Mouse (Mus musculus): ENCODE results near the gene Chrm4. TPM values are rescaled to one million over a fixed set of nuclear protein-coding genes. Genes with fewer than 3 reads are reported as not detected.

Chrm4 gene
- polyA plus RNA-seq, 1 experiment from 2014 or later = 0.34 TPM

DNA sequence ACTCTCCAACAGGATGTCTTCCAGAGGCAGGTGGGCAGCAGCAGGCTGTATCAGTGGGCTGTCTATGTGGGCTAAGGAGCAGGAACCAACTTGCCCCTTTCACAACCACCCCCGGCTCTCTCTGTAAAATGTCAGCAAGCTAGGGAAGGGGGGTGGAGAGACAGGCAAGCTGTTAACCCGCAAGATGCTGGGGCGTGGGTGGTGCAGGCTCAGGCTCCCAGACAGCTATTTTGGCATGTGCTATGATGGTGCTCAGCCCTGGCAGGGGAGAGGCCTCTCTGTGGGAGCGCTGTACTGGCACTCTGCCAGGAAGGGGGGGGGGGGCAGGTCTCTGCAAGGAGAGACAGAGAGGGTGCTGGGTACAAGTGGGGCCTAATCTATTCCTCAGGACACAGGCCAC, 30.0 kb downstream of the Chrm4 start:
- no peak overlapping the region for H3K9ac ChIP-seq (replicated peaks; ENCODE audit: low read length)

DNA sequence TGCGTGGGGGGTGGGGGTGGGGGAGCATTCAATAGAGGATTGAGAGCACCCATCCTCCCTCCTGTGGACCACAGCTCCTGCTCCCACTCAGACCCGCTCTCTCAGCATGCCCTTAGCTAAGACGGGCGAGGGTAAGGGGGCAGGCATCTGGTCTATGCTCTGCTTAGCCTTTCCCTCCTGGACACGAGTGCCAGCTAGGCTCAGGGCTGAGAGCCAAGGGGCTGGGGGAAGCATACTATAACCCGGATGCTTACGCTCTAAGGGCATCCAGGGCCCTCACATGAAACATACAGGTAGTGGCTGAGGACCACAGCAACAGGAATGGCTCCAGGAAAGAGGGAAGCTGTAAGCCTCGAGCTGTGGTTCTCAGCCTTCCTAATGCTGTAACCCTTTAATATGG, 31.0 kb downstream of the Chrm4 start:
- Histone ChIP-seq H3K4me3 (ENCODE audit: low read depth, low read length) (no peak overlapping the region), H3K4me1 (ENCODE audit: control insufficient read depth, insufficient read depth, low read length) (peaks cover 4% of the 10 kb centered on the region), H3K4me2 (ENCODE audit: low read depth, low read length) (no peak overlapping the region), H3K9me3 (replicated peaks; ENCODE audit: control insufficient read depth, low read length) (no peaks in the 10 kb centered on the region), H3K9ac (replicated peaks; ENCODE audit: low read length) (no peak overlapping the region), H3K36me3 (replicated peaks; ENCODE audit: control insufficient read depth, insufficient read depth, low read depth, low read length) (no peaks in the 10 kb centered on the region), H3K27me3 (ENCODE audit: control insufficient read depth, insufficient read depth, low read length) (no peaks in the 10 kb centered on the region), H3K27ac (replicated peaks; ENCODE audit: low read depth, low read length) (no peak overlapping the region)
- DNase-seq (ENCODE audit: low spot score) = no peak
- 84% methylated on average over 8 of the region's 8 CpGs for WGBS
- ATAC-seq (replicated peaks; ENCODE audit: insufficient number of reproducible peaks, low FRiP score, low TSS enrichment, low read depth) = no peak

More for the DNA sequence above, 30.0 kb downstream of the Chrm4 start:
- Histone ChIP-seq H3K36me3 (replicated peaks; ENCODE audit: control insufficient read depth, insufficient read depth, low read depth, low read length) (no peaks in the 10 kb centered on the region), H3K9me3 (replicated peaks; ENCODE audit: control insufficient read depth, low read length) (no peaks in the 10 kb centered on the region), H3K4me1 (ENCODE audit: control insufficient read depth, insufficient read depth, low read length) (peaks cover 4% of the 10 kb centered on the region), H3K27ac (replicated peaks; ENCODE audit: low read depth, low read length) (no peak overlapping the region), H3K4me3 (ENCODE audit: low read depth, low read length) (no peak overlapping the region), H3K4me2 (ENCODE audit: low read depth, low read length) (no peak overlapping the region), H3K27me3 (ENCODE audit: control insufficient read depth, insufficient read depth, low read length) (no peaks in the 10 kb centered on the region)
- WGBS = 65% methylated on average over 4 of the region's 4 CpGs
- ATAC-seq (replicated peaks; ENCODE audit: insufficient number of reproducible peaks, low FRiP score, low TSS enrichment, low read depth) = peak; percentile 51
- peak; percentile 36 for DNase-seq (ENCODE audit: low spot score)

- DNase-seq (ENCODE audit: low spot score) (peak; percentile 74), ATAC-seq (replicated peaks; ENCODE audit: insufficient number of reproducible peaks, low FRiP score, low TSS enrichment, low read depth) (no peak)
- Histone ChIP-seq H3K27ac (replicated peaks; ENCODE audit: low read depth, low read length) (no peak overlapping the region), H3K9me3 (replicated peaks; ENCODE audit: control insufficient read depth, low read length) (no peaks in the 10 kb centered on the region), H3K9ac (replicated peaks; ENCODE audit: low read length) (no peak overlapping the region), H3K4me2 (ENCODE audit: low read depth, low read length) (no peak overlapping the region), H3K4me1 (ENCODE audit: control insufficient read depth, insufficient read depth, low read length) (peaks cover 4% of the 10 kb centered on the region), H3K4me3 (ENCODE audit: low read depth, low read length) (no peak overlapping the region), H3K27me3 (ENCODE audit: control insufficient read depth, insufficient read depth, low read length) (no peaks in the 10 kb centered on the region), H3K36me3 (replicated peaks; ENCODE audit: control insufficient read depth, insufficient read depth, low read depth, low read length) (no peaks in the 10 kb centered on the region)
- 41% methylated on average over 10 of the region's 10 CpGs for WGBS
These were observed 31.8 kb downstream of the Chrm4 start for GRCm38 (mm10) chr2:91958701-91959457.

DNA sequence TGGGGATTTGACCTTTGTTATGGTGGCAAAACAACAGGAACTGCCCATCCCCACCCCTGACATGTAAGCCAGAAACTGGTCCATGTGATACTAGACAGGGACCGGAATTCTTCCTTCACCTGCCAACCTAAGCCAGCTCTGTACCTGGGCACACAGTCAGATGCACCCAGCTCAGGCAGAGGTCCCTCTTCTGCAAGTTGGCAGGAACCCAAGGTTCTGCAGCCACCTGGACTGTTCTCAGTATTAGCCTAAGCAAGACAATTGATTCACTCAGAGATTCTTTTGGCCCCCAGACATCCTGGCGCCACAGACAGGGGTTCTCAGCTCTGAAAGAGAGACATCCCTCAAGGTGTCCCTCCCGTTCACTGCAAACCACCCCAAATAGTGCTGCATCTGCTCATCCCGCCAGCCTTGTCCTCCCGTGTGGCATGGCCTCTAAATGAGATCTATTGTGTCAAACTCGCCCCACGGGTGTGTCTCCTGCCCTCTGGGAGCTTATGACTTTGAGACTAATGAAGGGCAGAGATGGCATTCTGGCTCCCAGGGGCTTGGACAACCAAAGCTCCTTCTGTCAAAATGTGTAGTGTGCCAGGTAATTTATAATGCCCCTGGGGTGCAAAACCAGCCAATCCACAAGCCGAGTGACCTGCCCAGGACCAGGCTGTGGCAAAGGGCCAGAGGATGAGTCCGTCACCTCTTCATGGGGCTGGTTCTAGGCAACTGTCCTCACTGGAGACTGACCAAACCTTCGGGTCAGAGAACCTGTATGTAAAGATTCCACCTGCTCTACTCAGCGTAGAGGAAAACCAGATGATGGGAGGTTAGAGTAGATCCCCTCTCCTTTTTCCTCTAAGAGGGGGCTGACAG, 32.7 kb downstream of the Chrm4 start:
- Histone ChIP-seq H3K27ac (replicated peaks; ENCODE audit: low read depth, low read length) (no peak overlapping the region), H3K27me3 (ENCODE audit: control insufficient read depth, insufficient read depth, low read length) (no peaks in the 10 kb centered on the region), H3K9ac (replicated peaks; ENCODE audit: low read length) (no peak overlapping the region), H3K9me3 (replicated peaks; ENCODE audit: control insufficient read depth, low read length) (no peaks in the 10 kb centered on the region), H3K4me3 (ENCODE audit: low read depth, low read length) (no peak overlapping the region), H3K4me1 (ENCODE audit: control insufficient read depth, insufficient read depth, low read length) (peaks cover 4% of the 10 kb centered on the region), H3K36me3 (replicated peaks; ENCODE audit: control insufficient read depth, insufficient read depth, low read depth, low read length) (no peaks in the 10 kb centered on the region), H3K4me2 (ENCODE audit: low read depth, low read length) (no peak overlapping the region)
- 77% methylated on average over 11 of the region's 11 CpGs for WGBS
- ATAC-seq (replicated peaks; ENCODE audit: insufficient number of reproducible peaks, low FRiP score, low TSS enrichment, low read depth) = no peak
- no peak for DNase-seq (ENCODE audit: low spot score)

DNA sequence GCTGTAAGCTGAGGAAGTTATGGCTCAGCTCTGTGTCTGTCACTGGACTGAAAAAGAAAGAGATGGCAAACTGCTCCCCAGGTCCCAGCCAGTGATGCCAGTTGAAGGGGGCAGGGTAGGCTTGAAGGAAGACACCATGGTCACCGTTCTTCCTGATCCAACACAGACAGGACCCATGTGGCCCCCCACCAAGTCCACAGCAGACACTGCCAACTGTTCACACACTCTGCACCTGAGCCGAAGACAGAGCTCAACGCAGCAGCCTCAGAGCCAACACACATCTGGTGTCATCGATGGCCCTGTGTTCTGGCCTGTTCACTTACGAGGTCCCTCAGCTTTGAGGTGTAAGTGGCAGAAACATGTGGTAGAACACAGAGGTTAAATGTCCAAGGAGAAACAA, 33.4 kb downstream of the Chrm4 start:
- no peaks in the 10 kb centered on the region for H3K36me3 ChIP-seq (replicated peaks; ENCODE audit: control insufficient read depth, insufficient read depth, low read depth, low read length)
- no peak overlapping the region for H3K27ac ChIP-seq (replicated peaks; ENCODE audit: low read depth, low read length)
- no peak overlapping the region for H3K9ac ChIP-seq (replicated peaks; ENCODE audit: low read length)
- no peak overlapping the region for H3K4me3 ChIP-seq (ENCODE audit: low read depth, low read length)
- H3K4me1 ChIP-seq (ENCODE audit: control insufficient read depth, insufficient read depth, low read length) = peaks cover 6% of the 10 kb centered on the region
- H3K4me2 ChIP-seq (ENCODE audit: low read depth, low read length) = no peak overlapping the region
- no peaks in the 10 kb centered on the region for H3K27me3 ChIP-seq (ENCODE audit: control insufficient read depth, insufficient read depth, low read length)
- DNase-seq (ENCODE audit: low spot score) (no peak), ATAC-seq (replicated peaks; ENCODE audit: insufficient number of reproducible peaks, low FRiP score, low TSS enrichment, low read depth) (no peak)
- 94% methylated on average over 5 of the region's 5 CpGs for WGBS
- H3K9me3 ChIP-seq (replicated peaks; ENCODE audit: control insufficient read depth, low read length) = no peaks in the 10 kb centered on the region

DNA sequence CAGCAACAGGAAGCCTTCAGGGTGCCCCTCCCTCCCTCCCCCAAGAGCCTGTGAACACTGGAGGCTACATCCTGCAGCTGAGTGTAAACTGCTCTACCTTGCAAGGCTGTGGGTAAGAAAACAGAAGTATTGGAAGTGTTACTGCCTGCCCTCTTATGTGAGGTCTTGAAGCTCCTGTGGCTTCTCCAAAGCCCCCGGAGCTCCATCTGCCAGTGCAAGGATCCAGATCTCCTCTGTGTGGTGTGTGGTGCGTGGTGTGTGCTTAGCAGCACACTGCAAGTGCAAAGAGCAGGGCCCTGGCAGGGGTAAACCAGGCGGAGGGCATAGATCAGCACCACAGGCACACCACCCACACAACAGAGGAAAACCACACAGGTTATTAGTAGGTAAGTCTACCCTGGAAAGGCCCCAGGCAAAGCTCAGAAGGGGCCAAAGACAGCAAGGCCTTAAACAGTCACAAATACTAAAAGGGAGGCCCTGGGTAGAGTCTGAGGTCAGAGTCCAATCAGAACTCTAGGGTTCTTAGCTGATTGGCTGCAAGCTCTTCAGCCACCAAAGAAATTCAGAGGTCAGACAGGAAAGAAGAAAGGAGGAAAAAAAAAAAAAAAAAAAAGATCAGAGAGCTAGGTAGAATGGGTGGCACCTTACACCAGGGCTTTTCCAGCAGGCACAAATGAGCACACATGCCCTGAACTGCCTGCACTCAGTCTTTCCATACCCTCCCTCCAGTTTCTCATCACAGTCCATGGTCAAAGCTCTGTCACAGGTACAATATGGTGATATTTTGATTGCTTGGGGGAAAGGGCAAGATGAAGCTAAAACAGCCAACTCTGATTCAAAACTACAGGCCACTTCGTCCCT, 35.1 kb downstream of the Chrm4 start:
- peaks cover 7% of the 10 kb centered on the region for H3K4me1 ChIP-seq (ENCODE audit: control insufficient read depth, insufficient read depth, low read length)
- WGBS = 61% methylated on average over 4 of the region's 4 CpGs
- no peak for DNase-seq (ENCODE audit: low spot score)

GRCm38 (mm10) chr2:91962864-91963401, 35.9 kb downstream of the Chrm4 start:
- Histone ChIP-seq H3K4me1 (ENCODE audit: control insufficient read depth, insufficient read depth, low read length) (peaks cover 7% of the 10 kb centered on the region), H3K27me3 (ENCODE audit: control insufficient read depth, insufficient read depth, low read length) (no peaks in the 10 kb centered on the region), H3K4me2 (ENCODE audit: low read depth, low read length) (peak overlapping the region; percentile 89), H3K9me3 (replicated peaks; ENCODE audit: control insufficient read depth, low read length) (no peaks in the 10 kb centered on the region), H3K9ac (replicated peaks; ENCODE audit: low read length) (peak overlapping the region; percentile 84), H3K4me3 (ENCODE audit: low read depth, low read length) (peak overlapping the region; percentile 90), H3K27ac (replicated peaks; ENCODE audit: low read depth, low read length) (peak overlapping the region; percentile 76), H3K36me3 (replicated peaks; ENCODE audit: control insufficient read depth, insufficient read depth, low read depth, low read length) (no peaks in the 10 kb centered on the region)
- under 1% methylated on average over 28 of the region's 39 CpGs for WGBS
- peak; percentile 53 for ATAC-seq (replicated peaks; ENCODE audit: insufficient number of reproducible peaks, low FRiP score, low TSS enrichment, low read depth)
- no peak for DNase-seq (ENCODE audit: low spot score)

More for the DNA sequence above, 35.1 kb downstream of the Chrm4 start:
- no peak for ATAC-seq (replicated peaks; ENCODE audit: insufficient number of reproducible peaks, low FRiP score, low TSS enrichment, low read depth)
- H3K27me3 ChIP-seq (ENCODE audit: control insufficient read depth, insufficient read depth, low read length) = no peaks in the 10 kb centered on the region
- H3K9ac ChIP-seq (replicated peaks; ENCODE audit: low read length) = peak overlapping the region; percentile 84
- no peaks in the 10 kb centered on the region for H3K9me3 ChIP-seq (replicated peaks; ENCODE audit: control insufficient read depth, low read length)
- H3K4me2 ChIP-seq (ENCODE audit: low read depth, low read length) = peak overlapping the region; percentile 89
- no peak overlapping the region for H3K27ac ChIP-seq (replicated peaks; ENCODE audit: low read depth, low read length)
- H3K4me3 ChIP-seq (ENCODE audit: low read depth, low read length) = peak overlapping the region; percentile 90
- no peaks in the 10 kb centered on the region for H3K36me3 ChIP-seq (replicated peaks; ENCODE audit: control insufficient read depth, insufficient read depth, low read depth, low read length)
